Mouse (Mus musculus) layer of hippocampus, postnatal 25 days (tissue): ENCODE measurements at regions not wholly inside any gene's neighbourhood (a gene's known extent, or its start where the extent isn't known, plus 50 kb on each side); places are given as distances from the start of the nearest gene placed in this dataset.

Experiments used
- DNase-seq, 2 experiments: peaks; one replicate each; pipeline ENCODE4 v3.0.0; 2022; ENCODE audit warnings: mixed read lengths in 2 of 2, low spot score in 1 of 2; ENCODE audit errors: extremely low spot score in 1 of 2

- DNase-seq = no peak
Measured at GRCm38 (mm10) chr7:72866966-72867754, 508.1 kb upstream of the Rgma start.

DNA sequence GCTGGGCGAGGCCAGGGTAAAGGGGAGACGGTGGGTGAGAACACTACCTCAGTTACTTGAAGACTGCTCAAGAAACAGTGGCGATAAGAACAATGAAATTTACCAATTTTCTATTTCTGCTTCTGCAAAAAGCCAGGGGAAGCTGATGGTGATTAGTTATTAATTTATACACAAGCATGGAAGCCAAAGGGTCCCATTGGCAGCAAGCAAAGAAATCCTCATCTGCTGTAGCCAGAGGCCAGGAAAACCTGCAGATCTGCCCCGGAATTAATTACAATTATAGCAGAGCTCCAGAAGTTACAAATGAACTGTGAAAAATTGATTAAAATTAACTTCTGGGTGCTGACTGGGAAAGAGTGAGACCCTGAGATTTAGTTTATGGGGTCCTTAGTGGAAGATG, 506.2 kb upstream of the Rgma start:
- DNase-seq = no peak

GRCm38 (mm10) chr7:72900816-72901215, 474.5 kb upstream of the Rgma start:
- DNase-seq = no peak

- no peak for DNase-seq
Measured at GRCm38 (mm10) chr7:72905891-72906290, 469.4 kb upstream of the Rgma start.

- DNase-seq = no peak
Measured at GRCm38 (mm10) chr7:72906536-72906935, 468.8 kb upstream of the Rgma start.

DNA sequence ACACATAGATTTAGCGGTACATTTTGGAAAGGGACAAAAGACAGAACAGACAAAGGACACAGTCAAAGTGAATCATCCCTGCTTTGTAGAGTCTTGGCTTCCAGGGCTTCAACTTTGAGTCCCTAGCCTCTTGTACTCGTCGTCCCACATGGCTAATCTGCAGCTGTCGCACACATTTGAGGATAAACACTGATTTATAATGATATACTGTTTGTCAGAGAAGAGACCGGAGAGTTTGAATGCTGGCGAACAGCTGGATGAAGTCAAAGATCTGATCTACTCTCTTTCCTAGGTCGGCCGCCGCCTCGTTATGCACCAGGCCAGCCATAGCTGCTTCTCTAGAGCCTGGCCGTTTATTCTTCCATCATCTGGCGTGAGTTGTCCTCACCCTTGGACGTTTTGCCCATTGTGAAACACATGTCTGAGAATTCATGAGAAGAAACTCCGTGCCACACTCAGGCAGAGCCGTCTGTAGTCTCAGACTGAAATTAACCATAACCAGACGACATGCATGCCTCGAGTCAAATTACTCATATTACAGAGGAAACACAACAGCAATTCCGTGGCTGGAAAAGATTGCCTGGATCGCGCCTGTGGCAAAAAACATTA, 448.4 kb upstream of the Rgma start:
- no peak for DNase-seq

- DNase-seq = no peak
Measured at GRCm38 (mm10) chr7:72938842-72939241, 436.5 kb upstream of the Rgma start.

GRCm38 (mm10) chr7:72947531-72947930, 427.8 kb upstream of the Rgma start:
- DNase-seq = no peak

DNA sequence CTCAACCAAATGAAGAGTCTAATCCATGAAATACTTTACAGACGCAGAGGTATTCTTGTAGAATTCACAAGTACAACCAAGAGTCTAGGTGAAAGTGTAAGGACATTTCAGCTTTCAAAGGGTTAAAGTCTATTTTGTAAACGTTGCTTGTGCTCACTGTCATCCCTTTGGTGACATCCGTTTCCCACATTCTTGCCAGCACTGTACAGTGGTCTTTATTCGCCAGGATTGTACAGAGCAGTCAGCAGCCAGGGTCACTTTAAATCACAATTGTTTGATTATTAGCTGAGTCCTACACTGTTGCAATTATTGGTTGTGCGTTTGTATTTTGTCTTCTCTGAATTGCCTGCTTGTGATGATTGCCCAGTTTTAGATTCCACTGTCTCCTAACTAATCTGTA, 427.3 kb upstream of the Rgma start:
- no peak for DNase-seq

GRCm38 (mm10) chr7:72948666-72949065, 426.6 kb upstream of the Rgma start:
- DNase-seq = no peak

GRCm38 (mm10) chr7:72949886-72950285, 425.4 kb upstream of the Rgma start:
- DNase-seq = no peak

DNA sequence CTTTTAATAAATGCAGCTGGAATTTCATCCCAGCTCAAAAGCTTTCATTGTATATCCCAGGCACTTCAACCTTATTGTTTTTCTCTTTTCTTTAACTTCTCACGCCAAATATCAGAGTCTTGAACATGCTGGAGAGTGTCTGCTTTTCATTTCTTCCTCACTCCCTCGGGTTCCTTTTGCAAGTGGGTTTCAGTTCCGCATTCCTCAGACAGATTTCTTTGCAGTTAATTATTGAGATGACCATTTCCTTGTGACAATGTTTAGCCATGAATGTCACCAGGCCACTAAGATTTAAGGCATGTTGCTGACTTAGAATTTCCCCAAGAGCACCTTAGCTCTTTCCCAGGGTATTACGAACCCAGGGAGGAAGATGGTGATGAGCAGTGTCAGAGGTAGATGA, 417.6 kb upstream of the Rgma start:
- DNase-seq = no peak

DNA sequence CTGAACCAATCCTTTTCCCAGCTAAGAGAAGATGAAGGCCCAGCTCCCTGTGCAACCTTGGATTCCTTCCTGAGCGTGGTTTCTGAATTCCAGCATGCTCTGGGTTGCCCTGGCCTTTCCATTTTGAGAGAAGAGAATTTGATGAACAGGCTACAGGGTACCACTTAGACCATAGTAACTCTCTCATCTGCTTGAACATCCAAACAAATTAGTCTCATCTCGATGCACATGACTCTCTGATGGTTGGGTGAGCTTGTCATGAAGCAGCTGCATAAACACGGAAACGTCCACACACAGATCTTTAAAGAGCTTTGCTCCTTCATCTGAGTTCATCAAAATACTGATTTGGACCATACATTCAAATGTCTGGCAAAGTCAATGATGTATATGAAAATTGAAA, 414.0 kb upstream of the Rgma start:
- DNase-seq = no peak

GRCm38 (mm10) chr7:72962815-72963214, 412.5 kb upstream of the Rgma start:
- DNase-seq = no peak

DNA sequence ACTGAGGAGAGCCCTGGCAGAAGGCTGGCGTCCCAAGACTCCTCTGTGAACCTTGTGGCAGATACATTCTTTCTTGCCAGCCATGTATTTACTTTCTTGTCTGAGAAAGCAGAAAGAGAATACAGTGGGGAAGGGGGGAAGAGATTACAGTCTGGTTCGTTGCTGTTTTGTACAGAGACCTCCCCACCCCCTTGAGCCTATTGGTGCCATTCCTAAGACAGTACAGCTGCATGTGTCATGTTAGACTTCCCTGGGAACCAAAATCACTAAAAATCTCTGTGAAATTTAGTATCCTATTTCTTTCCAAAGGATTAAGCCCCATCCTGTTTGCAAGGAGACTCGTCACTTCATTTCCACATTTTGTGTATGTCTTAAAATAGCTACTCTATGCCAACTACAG, 411.4 kb upstream of the Rgma start:
- DNase-seq = no peak

- no peak for DNase-seq
Measured at GRCm38 (mm10) chr7:72968193-72968592, 407.1 kb upstream of the Rgma start.

DNA sequence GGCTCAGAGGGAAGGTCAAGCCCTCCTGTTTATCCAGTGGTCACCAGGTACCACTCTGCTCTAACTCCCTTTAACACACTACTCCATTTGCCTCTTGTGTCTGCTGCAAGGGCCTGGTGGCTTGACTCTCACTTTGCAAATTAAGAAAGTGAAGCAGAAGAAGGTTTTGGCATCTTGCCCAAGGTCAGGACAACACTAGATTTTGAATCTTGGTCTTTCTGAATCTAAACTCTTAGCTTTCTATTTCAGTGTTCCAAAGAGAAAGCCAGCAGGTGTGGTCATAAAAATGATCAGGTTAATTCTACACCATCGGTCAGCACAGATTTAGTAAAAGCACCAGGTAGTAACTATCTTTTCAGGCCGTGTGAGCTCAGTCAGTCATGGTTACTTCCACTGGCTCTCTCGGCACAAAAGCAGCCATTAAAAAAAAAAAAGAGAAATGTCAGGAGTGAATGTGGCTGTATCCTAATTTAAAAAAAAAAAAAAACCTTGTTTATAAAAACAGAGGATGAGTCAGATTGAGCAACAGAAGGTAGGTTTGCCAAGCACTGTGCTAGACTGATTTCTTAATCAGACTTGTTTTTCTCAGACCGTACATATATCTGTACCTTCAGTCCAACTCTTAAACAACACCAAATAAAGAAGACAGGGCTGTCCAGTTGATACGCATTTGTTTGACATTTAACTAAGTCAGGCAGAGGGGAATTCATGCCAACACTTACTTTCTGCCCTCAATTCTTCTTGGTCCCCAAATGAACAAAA, 403.6 kb upstream of the Rgma start:
- DNase-seq = no peak

GRCm38 (mm10) chr7:72972397-72972796, 402.9 kb upstream of the Rgma start:
- no peak for DNase-seq

- no peak for DNase-seq
Measured at GRCm38 (mm10) chr7:72973771-72974170, 401.5 kb upstream of the Rgma start.

GRCm38 (mm10) chr7:72974384-72974783, 400.9 kb upstream of the Rgma start:
- no peak for DNase-seq

- DNase-seq = no peak
Measured at GRCm38 (mm10) chr7:72990559-72991429, 384.5 kb upstream of the Rgma start.
